Mouse (Mus musculus) megakaryocyte, adult 5-6 weeks (primary cell): ENCODE results near the gene Sco1. TPM values are rescaled to one million over a fixed set of nuclear protein-coding genes. Genes with fewer than 3 reads are reported as not detected.
A peak's percentile ranks its signal among the peaks of the same experiment; 100 is the strongest.

Experiments
- ATAC-seq: 2 replicates; pipeline ENCODE4 v1.8.0; 2016; ENCODE audit warnings: mild to moderate bottlenecking, inconsistent platforms; ENCODE audit not compliant: poor library complexity, severe bottlenecking
- total RNA-seq, 2 experiments: library from RNA; stranded (forward) in 1 of 2; stranded (reverse) in 1 of 2; fragments of 153-499, 151-499 nt in 1 of 2; fragments of 221-1000, 200-1000 nt in 1 of 2; gene quantifications; 2 replicates each; pipeline versions ENCODE4 v1.2.3 to v1.2.4; 2015 to 2017

Sco1 gene
- total RNA-seq, 2 experiments from 2014 or later, result 5.5 to 19.1 TPM

GRCm38 (mm10) chr11:67112851-67113202 lies 60.4 kb downstream of the Sco1 start:
- ATAC-seq, result peak; percentile 68

DNA sequence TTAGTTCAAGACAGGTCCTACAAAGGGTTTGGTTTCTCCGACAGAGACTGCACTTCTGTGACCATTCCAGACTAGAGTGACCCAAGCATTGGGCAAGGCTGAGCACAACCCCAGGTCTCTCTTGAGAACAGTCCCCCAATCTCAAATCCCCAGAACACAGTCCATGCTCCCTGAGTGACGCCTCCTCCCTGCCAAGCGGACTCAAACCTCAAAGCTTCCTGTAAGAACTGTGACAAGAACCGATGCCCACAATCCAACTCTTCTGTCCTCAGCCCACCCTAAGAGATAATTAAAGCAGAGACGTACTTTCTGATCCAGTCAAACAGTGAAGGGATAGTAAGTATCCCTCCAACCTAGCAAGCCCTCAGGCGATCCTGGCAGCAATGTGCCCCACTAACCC lies 60.9 kb downstream of the Sco1 start:
- no peak for ATAC-seq

DNA sequence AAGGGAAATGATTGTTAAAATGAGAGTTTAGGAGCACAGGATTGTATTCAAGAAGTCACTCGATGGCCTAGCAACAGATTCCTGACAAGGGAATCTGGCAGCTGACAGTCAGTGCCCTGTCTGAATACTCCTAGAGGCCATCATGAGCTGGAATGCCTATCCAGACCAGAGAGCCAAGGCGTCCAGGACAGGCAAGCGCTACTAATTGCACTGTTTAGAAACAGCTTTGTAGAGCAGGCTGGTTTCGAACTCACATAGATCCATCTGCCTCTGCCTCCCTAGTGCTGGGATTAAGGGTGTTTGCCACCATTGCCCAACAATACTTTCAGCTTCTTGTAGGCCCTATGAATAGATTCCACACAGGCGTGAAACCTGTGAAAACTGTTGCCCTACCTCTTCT lies 61.8 kb downstream of the Sco1 start:
- no peak for ATAC-seq

- no peak for ATAC-seq
Measured at GRCm38 (mm10) chr11:67114901-67115300, 62.4 kb downstream of the Sco1 start.

Other genes with a start within 250 kb of the Sco1 start
- gene Pirt, start 140.7 kb upstream of the Sco1 start, total RNA-seq (2015), result not detected in 2 replicates
- not detected in 2 replicates for gene Pirt, start 140.7 kb upstream of the Sco1 start, total RNA-seq (2017)
- not detected in 2 replicates for gene Tmem238l, start 96.0 kb upstream of the Sco1 start, total RNA-seq (2015)
- not detected in 2 replicates for gene Tmem238l, start 96.0 kb upstream of the Sco1 start, total RNA-seq (2017)
- gene Tmem220, start 27.5 kb upstream of the Sco1 start, total RNA-seq (2015), result 2.3 and 2.5 TPM in 2 replicates
- gene Tmem220, start 27.5 kb upstream of the Sco1 start, total RNA-seq (2017), result 1.7 and 3.2 TPM in 2 replicates
- 37.3 and 38.8 TPM in 2 replicates for gene Adprm, start 76 bp upstream of the Sco1 start, total RNA-seq (2015)
- gene Adprm, start 76 bp upstream of the Sco1 start, total RNA-seq (2017), result 28.5 and 37.2 TPM in 2 replicates
- gene Myh3, start 25.6 kb downstream of the Sco1 start, total RNA-seq (2015), result 0.07 TPM in 1 of 2 replicates, not detected in the other
- not detected in 2 replicates for gene Myh3, start 25.6 kb downstream of the Sco1 start, total RNA-seq (2017)
- gene Myh2, start 118.4 kb downstream of the Sco1 start, total RNA-seq (2015), result not detected in 2 replicates
- gene Myh2, start 118.4 kb downstream of the Sco1 start, total RNA-seq (2017), result not detected in 2 replicates
- not detected in 2 replicates for gene Myh1, start 147.4 kb downstream of the Sco1 start, total RNA-seq (2015)
- gene Myh1, start 147.4 kb downstream of the Sco1 start, total RNA-seq (2017), result not detected in 2 replicates
- not detected in 2 replicates for gene Myh4, start 185.4 kb downstream of the Sco1 start, total RNA-seq (2015)
- not detected in 2 replicates for gene Myh4, start 185.4 kb downstream of the Sco1 start, total RNA-seq (2017)
- not detected in 2 replicates for gene Myh8, start 224.5 kb downstream of the Sco1 start, total RNA-seq (2015)
- not detected in 2 replicates for gene Myh8, start 224.5 kb downstream of the Sco1 start, total RNA-seq (2017)